Mouse (Mus musculus) CH12.LX (cell line): ENCODE measurements at regions not wholly inside any gene's neighbourhood (a gene's known extent, or its start where the extent isn't known, plus 50 kb on each side); places are given as distances from the start of the nearest gene placed in this dataset.

ENCODE experiments used
- DNase-seq: peaks from one replicate; pipeline ENCODE4 v3.0.0-alpha.2; 2013; ENCODE audit errors: extremely low read depth
- H3K27ac ChIP-seq: 2 replicates; pipeline ENCODE4 v1.5.1; 2012; ENCODE audit warnings: low read depth, mild to moderate bottlenecking, control low read depth, moderate library complexity; ENCODE audit not compliant: insufficient read depth
- H3K27me3 ChIP-seq: replicated peaks from 2 replicates; pipeline ENCODE3; 2012; ENCODE audit warnings: inconsistent platforms
- H3K36me3 ChIP-seq, 2 experiments: replicated peaks in 1 of 2; 2 replicates each; pipeline versions ENCODE3 to v1.6.1; 2012; ENCODE audit warnings: inconsistent platforms in 1 of 2, low read length in 1 of 2, mild to moderate bottlenecking in 1 of 2, mixed read lengths in 1 of 2, moderate library complexity in 1 of 2; ENCODE audit not compliant: control insufficient read depth in 1 of 2, insufficient read depth in 1 of 2
- H3K4me1 ChIP-seq, 2 experiments: 2 replicates each; pipeline ENCODE4 v1.6.1; 2012; ENCODE audit warnings: inconsistent platforms in 1 of 2, moderate library complexity in 1 of 2; ENCODE audit not compliant: insufficient read depth in 2 of 2, control insufficient read depth in 1 of 2
- H3K4me2 ChIP-seq: 2 replicates; pipeline ENCODE4 v1.6.1; 2012; ENCODE audit warnings: low read depth, mild to moderate bottlenecking, control low read depth; ENCODE audit not compliant: poor library complexity, insufficient read depth, severe bottlenecking
- H3K4me3 ChIP-seq, 3 experiments: fragments of 150-350 bp in 1 of 3; sonication (generic) in 1 of 3; replicated peaks in 1 of 3; 2 replicates each; pipeline versions ENCODE3 to v1.5.1; 2011 to 2012; ENCODE audit warnings: low read depth in 2 of 3, low read length in 2 of 3, mild to moderate bottlenecking in 2 of 3, moderate library complexity in 2 of 3, control low read depth in 1 of 3, improper control_type of control experiment in 1 of 3, inconsistent platforms in 1 of 3, mixed read lengths in 1 of 3; ENCODE audit not compliant: poor library complexity in 1 of 3
- H3K79me2 ChIP-seq: replicated peaks from 2 replicates; pipeline ENCODE4 v1.6.1; 2012; ENCODE audit warnings: mild to moderate bottlenecking, moderate library complexity; ENCODE audit not compliant: control insufficient read depth, poor library complexity, insufficient read depth, severe bottlenecking; ENCODE audit errors: extremely low read depth
- H3K9ac ChIP-seq: 2 replicates; pipeline ENCODE4 v1.6.1; 2012; ENCODE audit warnings: low read depth, mild to moderate bottlenecking, control low read depth, moderate library complexity; ENCODE audit not compliant: insufficient read depth
- H3K9me3 ChIP-seq: replicated peaks from 2 replicates; pipeline ENCODE3; 2012; ENCODE audit warnings: low read length, inconsistent platforms, mixed read lengths
- BHLHE40 ChIP-seq: IDR thresholded peaks from 2 replicates; pipeline ENCODE4 v1.6.1; 2011; ENCODE audit warnings: mild to moderate bottlenecking, low read depth, low read length, improper control_type of control experiment
- GABPA ChIP-seq: IDR thresholded peaks from 2 replicates; pipeline ENCODE4 v1.6.1; 2012; ENCODE audit warnings: low read depth, low read length, improper control_type of control experiment, inconsistent platforms; ENCODE audit not compliant: insufficient replicate concordance
- HCFC1 ChIP-seq: IDR thresholded peaks from 2 replicates; pipeline ENCODE4 v1.6.1; 2012; ENCODE audit warnings: low read depth, mild to moderate bottlenecking, inconsistent platforms, low read length, improper control_type of control experiment
- IRF4 ChIP-seq: IDR thresholded peaks from 2 replicates; pipeline ENCODE4 v1.6.1; 2014; ENCODE audit warnings: low read depth, mild to moderate bottlenecking, inconsistent platforms, low read length, improper control_type of control experiment
- KAT2A ChIP-seq: IDR thresholded peaks from 2 replicates; pipeline ENCODE4 v1.6.1; 2012; ENCODE audit warnings: low read length, improper control_type of control experiment, inconsistent platforms; ENCODE audit not compliant: insufficient replicate concordance
- MAFK ChIP-seq: IDR thresholded peaks from 2 replicates; pipeline ENCODE4 v1.6.1; 2011; ENCODE audit warnings: low read length, improper control_type of control experiment; ENCODE audit not compliant: insufficient replicate concordance
- MEF2A ChIP-seq: IDR thresholded peaks from 2 replicates; pipeline ENCODE4 v1.6.1; 2014; ENCODE audit warnings: low read depth, mild to moderate bottlenecking, inconsistent platforms, low read length, improper control_type of control experiment, borderline replicate concordance
- NRF1 ChIP-seq: IDR thresholded peaks from 2 replicates; pipeline ENCODE4 v1.6.1; 2014; ENCODE audit warnings: low read depth, mild to moderate bottlenecking, inconsistent platforms, low read length, improper control_type of control experiment, moderate library complexity
- PAX5 ChIP-seq: IDR thresholded peaks from 2 replicates; pipeline ENCODE4 v1.6.1; 2012; ENCODE audit warnings: low read length, inconsistent platforms, mixed read lengths
- POLR2A ChIP-seq: IDR thresholded peaks from 2 replicates; pipeline ENCODE4 v1.6.1; 2011; ENCODE audit warnings: low read depth, mild to moderate bottlenecking, improper control_type of control experiment, low read length
- POLR2AphosphoS2 ChIP-seq: IDR thresholded peaks from 2 replicates; pipeline ENCODE4 v1.6.1; 2011; ENCODE audit warnings: low read depth, low read length, improper control_type of control experiment
- SMC3 ChIP-seq: IDR thresholded peaks from 2 replicates; pipeline ENCODE4 v1.6.1; 2011; ENCODE audit warnings: low read depth, low read length, improper control_type of control experiment
- TBP ChIP-seq: conservative IDR thresholded peaks from 2 replicates; pipeline ENCODE4 v1.6.1; 2011; ENCODE audit warnings: low read depth, low read length, improper control_type of control experiment
- TCF12 ChIP-seq: IDR thresholded peaks from 2 replicates; pipeline ENCODE4 v1.6.1; 2014; ENCODE audit warnings: low read depth, mild to moderate bottlenecking, inconsistent platforms, low read length, improper control_type of control experiment
- UBTF ChIP-seq: IDR thresholded peaks from 2 replicates; pipeline ENCODE4 v1.6.1; 2012; ENCODE audit warnings: low read depth, mild to moderate bottlenecking, inconsistent platforms, low read length, improper control_type of control experiment, moderate library complexity
- USF2 ChIP-seq: conservative IDR thresholded peaks from 2 replicates; pipeline ENCODE4 v1.6.1; 2011; ENCODE audit warnings: low read depth, low read length, improper control_type of control experiment
- ZKSCAN1 ChIP-seq: IDR thresholded peaks from 2 replicates; pipeline ENCODE4 v1.6.1; 2012; ENCODE audit warnings: low read depth, inconsistent platforms, low read length, improper control_type of control experiment, borderline replicate concordance
- ZMIZ1 ChIP-seq: IDR thresholded peaks from 2 replicates; pipeline ENCODE4 v1.6.1; 2012; ENCODE audit warnings: low read depth, mild to moderate bottlenecking, inconsistent platforms, low read length, improper control_type of control experiment
- dilution Hi-C: fragments of 300-500 bp; cut with MboI; formaldehyde crosslinking; loops from 2 replicates; pipeline ENCODE4 v1.14.3; 2020; ENCODE audit warnings: low sequenced_read_pairs; ENCODE audit not compliant: extremely low pct_unique_long_range_greater_than_20kb, extremely low pct_ligation_motif_present
- in situ Hi-C: fragments of 300-500 bp; cut with MboI; formaldehyde crosslinking; loops from 3 replicates; pipeline ENCODE4 v1.14.3; 2019; ENCODE audit warnings: low sequenced_read_pairs, low pct_ligation_motif_present, low pct_unique_long_range_greater_than_20kb, mixed read lengths

DNA sequence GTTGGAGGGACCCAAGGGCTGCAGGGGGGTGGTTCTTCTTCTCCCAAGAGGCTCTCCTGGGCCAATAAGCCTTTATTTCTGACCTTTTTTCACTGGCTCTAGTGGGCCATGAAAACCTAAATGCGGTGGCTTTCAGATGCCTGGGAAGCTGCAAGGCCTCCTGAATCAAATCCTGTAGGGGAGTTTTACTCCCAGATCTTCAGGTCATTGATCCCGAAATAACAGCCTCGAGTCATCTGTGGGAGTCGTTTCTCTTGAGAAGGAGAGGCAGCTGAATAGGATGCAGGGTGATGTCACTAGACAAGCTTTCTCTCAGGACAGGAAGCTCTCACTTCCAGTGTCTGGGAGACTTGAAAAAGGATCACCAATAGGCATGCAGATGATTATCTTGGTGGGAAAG, 70.4 kb downstream of the Enc1 start:
- no peak for DNase-seq
- no peak overlapping the region for H3K9ac ChIP-seq
- H3K27me3 ChIP-seq: no peaks in the 10 kb centered on the region
- H3K27ac ChIP-seq: no peak overlapping the region
- in situ Hi-C loops: no loop called here
- TF ChIP-seq TBP: no peak
- TF ChIP-seq GABPA: no peak
- no peak for TF ChIP-seq MAFK
- TF ChIP-seq POLR2A: no peak
- no peak for TF ChIP-seq IRF4
- TF ChIP-seq ZMIZ1: no peak
- TF ChIP-seq NRF1: no peak
- no peak for TF ChIP-seq KAT2A
- TF ChIP-seq PAX5: no peak
- no peak for TF ChIP-seq POLR2AphosphoS2
- no peak for TF ChIP-seq MEF2A
- TF ChIP-seq USF2: no peak
- TF ChIP-seq SMC3: no peak
- no peak for TF ChIP-seq BHLHE40
- no peak for TF ChIP-seq HCFC1
- TF ChIP-seq, all 38 proteins: peak for 0
- dilution Hi-C loops: no loop called here
- Histone ChIP-seq H3K9me3 (peaks cover 4% of the 10 kb centered on the region), H3K79me2 (no peaks in the 10 kb centered on the region), H3K4me2 (no peak overlapping the region), H3K4me3 (no peak overlapping the region), H3K4me1 (no peaks in the 10 kb centered on the region), H3K36me3 (no peaks in the 10 kb centered on the region)

DNA sequence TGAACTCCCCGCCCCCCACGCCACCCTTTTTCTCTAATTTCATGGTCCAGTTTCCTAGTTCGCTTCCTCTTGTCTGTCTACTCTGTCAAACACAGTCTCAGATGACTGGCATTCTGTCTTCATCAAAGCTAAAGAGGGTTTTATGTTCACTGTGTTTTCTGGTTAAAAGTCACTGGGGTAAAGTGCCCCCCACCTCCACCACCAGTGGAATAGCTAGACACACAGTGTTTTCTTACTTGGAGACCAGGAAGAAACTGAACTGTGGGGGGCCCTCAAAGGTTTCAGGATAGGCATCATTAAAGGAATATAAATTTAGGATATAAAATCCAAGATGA, 69.9 kb downstream of the Enc1 start:
- H3K27ac ChIP-seq: no peak overlapping the region
- in situ Hi-C loops: no loop called here
- H3K4me3 ChIP-seq: no peak overlapping the region
- no peak overlapping the region for H3K9ac ChIP-seq
- H3K4me1 ChIP-seq: no peaks in the 10 kb centered on the region
- TF ChIP-seq TCF12 (no peak), MAFK (no peak), UBTF (no peak), ZKSCAN1 (no peak), BHLHE40 (no peak), MEF2A (no peak)
- H3K4me2 ChIP-seq: no peak overlapping the region
- dilution Hi-C loops: no loop called here
- peaks cover 4% of the 10 kb centered on the region for H3K9me3 ChIP-seq
- no peak for DNase-seq
- H3K36me3 ChIP-seq: no peaks in the 10 kb centered on the region
- H3K79me2 ChIP-seq: no peaks in the 10 kb centered on the region
- H3K27me3 ChIP-seq: no peaks in the 10 kb centered on the region
